Mouse (Mus musculus) spleen, adult 2 months (tissue): Measurements from ENCODE around the gene Gm49661.

Experiments used
- CTCF ChIP-seq: fragments of 200-500 bp; IDR thresholded peaks from 2 replicates; pipeline ENCODE4 v1.5.1; 2011; ENCODE audit warnings: mild to moderate bottlenecking, inconsistent platforms; ENCODE audit not compliant: insufficient read depth, insufficient read length, insufficient replicate concordance; ENCODE audit errors: extremely low read depth
- POLR2A ChIP-seq: fragments of 200-500 bp; IDR thresholded peaks from 2 replicates; pipeline ENCODE4 v1.6.1; 2011; ENCODE audit warnings: low read depth, low read length, inconsistent platforms

GRCm38 (mm10) chr8:84936041-84936961 lies 32.9 kb downstream of the Gm49661 start:
- TF ChIP-seq CTCF, result no peak
- TF ChIP-seq POLR2A, result no peak
